ENCODE assay signal across 19 mouse cellular contexts in genomic region chr8:8831306-8831705, GRCm38 (mm10).
DNase-seq lines count a peak whose midpoint lies in the region; ATAC-seq and TF ChIP-seq lines count a peak whose summit lies in the region.
"Had no signal": no experiment of that assay in that cellular context is flagged by ENCODE, and none has a peak within 500 bp of the region (broad histone marks: within the 10 kb centered on the region; RNA-seq: fewer than 3 reads in every experiment).

No protein-coding gene starts in this region.

- DNase-seq in heart, postnatal 25 days (ENCODE audit: low spot score), result no peak
- DNase-seq in lung, postnatal 0 days (ENCODE audit: low spot score), result peak; percentile 37
- no peak for DNase-seq in lung, postnatal 25 days (ENCODE audit: low spot score)
- peak; percentile 54 for DNase-seq in R1 (ENCODE audit: low read depth, low spot score)
- DNase-seq in layer of hippocampus, postnatal 14 days (ENCODE audit: low spot score in 2 of 2), result no peak
- DNase-seq: adrenal gland, postnatal 25 days; B cell, adult 2 months; cerebellum, adult 9-10 months; forebrain, postnatal 0 days; gastrocnemius, postnatal 14 days; kidney, postnatal 36 days; lung, postnatal 10 days had no signal

- H3K4me2 ChIP-seq in heart, embryonic 16.5 days (ENCODE audit: low read depth, low read length), result no peak overlapping the region
- H3K4me2 ChIP-seq in lung, postnatal 0 days (replicated peaks; ENCODE audit: low read depth, low read length), result no peak overlapping the region
- H3K4me2 ChIP-seq: embryonic facial prominence, embryonic 15.5 days; hindbrain, embryonic 15.5 days; midbrain, embryonic 11.5 days had no signal

- H3K9me3 ChIP-seq in heart, embryonic 16.5 days (replicated peaks; ENCODE audit: control insufficient read depth, low read length), result no peaks in the 10 kb centered on the region
- H3K9me3 ChIP-seq in lung, postnatal 0 days (ENCODE audit: low read length), result no peaks in the 10 kb centered on the region
- H3K9me3 ChIP-seq: embryonic facial prominence, embryonic 15.5 days; heart, embryonic 10.5 days; hindbrain, embryonic 15.5 days had no signal

- 0 out of 2 replicates have a peak overlapping the region, but pooled peaks have one; percentile 29 for H3K27ac ChIP-seq in heart, embryonic 16.5 days (ENCODE audit: low read length)
- no peak overlapping the region for H3K27ac ChIP-seq in lung, postnatal 0 days (ENCODE audit: low read length)
- H3K27ac ChIP-seq: embryonic facial prominence, embryonic 15.5 days; heart, embryonic 10.5 days; hindbrain, embryonic 15.5 days; liver, embryonic 14.5 days had no signal

- H3K4me3 ChIP-seq in heart, embryonic 16.5 days (ENCODE audit: low read length), result no peak overlapping the region
- H3K4me3 ChIP-seq in lung, postnatal 0 days (ENCODE audit: low read depth, low read length), result no peak overlapping the region
- H3K4me3 ChIP-seq: embryonic facial prominence, embryonic 15.5 days; heart, embryonic 10.5 days; hindbrain, embryonic 15.5 days had no signal

- H3K27me3 ChIP-seq in heart, embryonic 16.5 days (ENCODE audit: control insufficient read depth, insufficient read depth, low read length), result no peaks in the 10 kb centered on the region
- no peaks in the 10 kb centered on the region for H3K27me3 ChIP-seq in lung, postnatal 0 days (replicated peaks; ENCODE audit: insufficient read depth, low read length)
- H3K27me3 ChIP-seq: embryonic facial prominence, embryonic 15.5 days; hindbrain, embryonic 15.5 days had no signal

- no peak for TF ChIP-seq EP300 in lung, postnatal 0 days (IDR thresholded peaks at IDR 0.05)

- intact Hi-C loops in heart, postnatal 25 days (cut with DNase I), result no loop called here

- 66% methylated on average over 6 of the region's 6 CpGs for WGBS in heart, embryonic 16.5 days
- 75% methylated on average over 6 of the region's 6 CpGs for WGBS in lung, postnatal 0 days

- no peak overlapping the region for H3K9ac ChIP-seq in heart, embryonic 16.5 days (ENCODE audit: low read length)
- no peak overlapping the region for H3K9ac ChIP-seq in lung, postnatal 0 days (replicated peaks; ENCODE audit: low read depth)
- H3K9ac ChIP-seq: embryonic facial prominence, embryonic 15.5 days; forebrain, postnatal 0 days; hindbrain, embryonic 15.5 days; liver, embryonic 14.5 days had no signal

- TF ChIP-seq CTCF in lung, postnatal 0 days (IDR thresholded peaks at IDR 0.05), result peak; percentile 48

- no peak for ATAC-seq in heart, embryonic 16.5 days (replicated peaks; ENCODE audit: extremely low read depth, insufficient read depth, low FRiP score)
- no peak for ATAC-seq in lung, postnatal 0 days
- ATAC-seq in CD4-positive, CD25-positive, alpha-beta regulatory T cell, adult 4 months, result no peak
- ATAC-seq: forebrain, postnatal 0 days had no signal

- peaks cover 2% of the 10 kb centered on the region; the same call in 1 of the 2 replicates for H3K4me1 ChIP-seq in heart, embryonic 16.5 days (ENCODE audit: control insufficient read depth, insufficient read depth, low read length)
- H3K4me1 ChIP-seq in lung, postnatal 0 days (ENCODE audit: insufficient read depth, low read depth, low read length), result no peaks in the 10 kb centered on the region
- H3K4me1 ChIP-seq: heart, embryonic 10.5 days had no signal

- H3K36me3 ChIP-seq in heart, embryonic 16.5 days (ENCODE audit: control insufficient read depth, insufficient read depth), result no peaks in the 10 kb centered on the region
- H3K36me3 ChIP-seq in lung, postnatal 0 days (ENCODE audit: insufficient read depth, low read length), result no peaks in the 10 kb centered on the region
- H3K36me3 ChIP-seq: embryonic facial prominence, embryonic 15.5 days; heart, embryonic 10.5 days; hindbrain, embryonic 15.5 days had no signal

Comparison
In these comparisons a context has a peak if more than half of its experiments do, and no peak if none do; other contexts are left out.
1. DNase-seq: peak in lung, postnatal 0 days (single experiment) and R1 (single experiment); none in heart, postnatal 25 days (single experiment), lung, postnatal 25 days (single experiment) and layer of hippocampus, postnatal 14 days (0 of 2).